Mouse (Mus musculus): ENCODE results near the gene Col23a1. TPM values are rescaled to one million over a fixed set of nuclear protein-coding genes. Genes with fewer than 3 reads are reported as not detected.

Col23a1 gene
- polyA plus RNA-seq, 1 experiment from 2014 or later = 4.0 TPM

DNA sequence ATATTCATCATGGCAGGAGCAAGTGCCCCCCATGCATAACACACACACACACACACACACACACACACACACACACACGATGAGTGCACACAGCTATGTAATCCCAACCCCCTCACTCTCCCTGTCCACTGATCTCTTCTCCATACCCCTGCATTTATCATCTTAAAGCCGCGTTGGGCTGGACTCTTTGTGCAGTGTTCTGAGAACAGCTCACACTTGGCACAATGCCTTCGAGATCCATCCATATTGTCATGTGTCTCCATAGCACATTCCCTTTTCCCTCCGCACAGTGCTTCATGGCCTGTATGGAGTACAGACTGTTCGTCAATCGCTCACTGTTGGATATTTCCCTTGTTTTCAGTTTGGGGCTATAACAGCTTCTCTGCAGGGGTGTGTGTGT, 154.9 kb downstream of the Col23a1 start:
- Histone ChIP-seq H3K27me3 (ENCODE audit: control insufficient read depth, insufficient read depth, low read length) (peaks cover 4% of the 10 kb centered on the region; the same call in 1 of the 2 replicates), H3K4me2 (ENCODE audit: low read depth, low read length) (no peak overlapping the region), H3K4me1 (ENCODE audit: control insufficient read depth, insufficient read depth, low read length) (no peaks in the 10 kb centered on the region), H3K27ac (ENCODE audit: low read length) (no peak overlapping the region), H3K4me3 (ENCODE audit: low read length) (no peak overlapping the region), H3K36me3 (ENCODE audit: control insufficient read depth, insufficient read depth) (no peaks in the 10 kb centered on the region), H3K9me3 (replicated peaks; ENCODE audit: control insufficient read depth, low read length) (no peaks in the 10 kb centered on the region), H3K9ac (ENCODE audit: low read length) (no peak overlapping the region)
- WGBS = 70% methylated on average over 7 of the region's 7 CpGs
- ATAC-seq (replicated peaks; ENCODE audit: extremely low read depth, insufficient read depth, low FRiP score) = no peak

DNA sequence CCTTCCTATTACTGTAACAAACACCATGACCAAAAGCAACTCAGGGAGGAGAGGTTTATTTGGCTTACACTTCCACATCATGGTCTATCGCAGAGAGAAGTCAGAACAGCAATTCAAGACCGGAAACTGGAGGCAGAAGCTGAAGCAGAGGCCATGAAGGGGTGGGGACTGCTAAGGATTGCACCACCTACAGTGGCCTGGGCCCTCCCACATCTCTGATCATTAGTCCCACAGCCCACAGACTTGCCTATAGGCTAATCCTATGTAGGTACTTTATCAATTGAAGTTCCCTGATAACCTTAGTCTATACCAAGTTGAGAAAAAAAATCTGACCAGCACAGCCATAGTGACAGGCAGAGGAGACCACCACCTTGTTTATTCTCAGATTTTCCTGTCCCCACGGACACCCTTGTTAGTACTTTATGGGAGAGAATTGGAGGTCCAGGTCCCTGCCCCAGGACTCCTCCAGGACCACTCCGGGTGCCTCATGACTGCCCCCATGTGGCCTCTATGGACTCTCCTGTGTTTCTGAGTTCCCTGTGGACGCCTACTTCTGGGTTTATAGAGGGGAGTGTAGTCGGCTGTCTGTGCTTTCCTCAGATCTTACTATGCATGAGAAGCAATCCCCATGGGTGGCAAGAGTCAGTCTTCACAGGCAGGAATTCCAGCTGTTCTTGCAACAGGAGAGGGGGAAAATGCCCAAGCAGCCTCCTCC, 157.1 kb downstream of the Col23a1 start:
- Histone ChIP-seq H3K9me3 (replicated peaks; ENCODE audit: control insufficient read depth, low read length) (no peaks in the 10 kb centered on the region), H3K9ac (ENCODE audit: low read length) (no peak overlapping the region), H3K4me1 (ENCODE audit: control insufficient read depth, insufficient read depth, low read length) (no peaks in the 10 kb centered on the region), H3K4me3 (ENCODE audit: low read length) (no peak overlapping the region), H3K36me3 (ENCODE audit: control insufficient read depth, insufficient read depth) (no peaks in the 10 kb centered on the region), H3K27ac (ENCODE audit: low read length) (no peak overlapping the region), H3K27me3 (ENCODE audit: control insufficient read depth, insufficient read depth, low read length) (peaks cover 6% of the 10 kb centered on the region; the same call in 1 of the 2 replicates), H3K4me2 (ENCODE audit: low read depth, low read length) (no peak overlapping the region)
- 36% methylated on average over 6 of the region's 6 CpGs for WGBS
- ATAC-seq (replicated peaks; ENCODE audit: extremely low read depth, insufficient read depth, low FRiP score) = no peak

DNA sequence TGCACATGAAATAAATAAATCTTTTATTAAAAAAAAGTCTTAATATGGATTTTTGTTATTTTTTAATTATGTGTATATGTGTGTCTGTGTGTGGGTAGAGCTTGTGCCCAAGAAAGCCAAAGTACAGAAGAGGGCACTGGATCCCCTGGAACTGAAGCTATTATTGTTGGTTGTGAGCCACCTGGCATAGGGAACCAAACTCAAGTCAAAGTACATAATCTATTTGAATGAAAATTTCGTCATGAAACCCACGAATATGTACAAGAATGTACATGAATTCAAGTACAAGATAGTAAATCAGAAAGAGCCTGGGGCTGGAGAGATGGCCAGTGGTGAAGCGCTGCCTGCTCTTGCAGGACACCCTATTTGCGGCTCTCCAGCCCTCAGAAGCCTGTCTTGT, 158.5 kb downstream of the Col23a1 start:
- Histone ChIP-seq H3K9ac (ENCODE audit: low read length) (no peak overlapping the region), H3K27ac (ENCODE audit: low read length) (no peak overlapping the region), H3K4me2 (ENCODE audit: low read depth, low read length) (no peak overlapping the region), H3K4me3 (ENCODE audit: low read length) (no peak overlapping the region), H3K4me1 (ENCODE audit: control insufficient read depth, insufficient read depth, low read length) (no peaks in the 10 kb centered on the region), H3K9me3 (replicated peaks; ENCODE audit: control insufficient read depth, low read length) (no peaks in the 10 kb centered on the region), H3K36me3 (ENCODE audit: control insufficient read depth, insufficient read depth) (no peaks in the 10 kb centered on the region), H3K27me3 (ENCODE audit: control insufficient read depth, insufficient read depth, low read length) (peaks cover 9% of the 10 kb centered on the region)
- 73% methylated on average over 4 of the region's 4 CpGs for WGBS
- no peak for ATAC-seq (replicated peaks; ENCODE audit: extremely low read depth, insufficient read depth, low FRiP score)

DNA sequence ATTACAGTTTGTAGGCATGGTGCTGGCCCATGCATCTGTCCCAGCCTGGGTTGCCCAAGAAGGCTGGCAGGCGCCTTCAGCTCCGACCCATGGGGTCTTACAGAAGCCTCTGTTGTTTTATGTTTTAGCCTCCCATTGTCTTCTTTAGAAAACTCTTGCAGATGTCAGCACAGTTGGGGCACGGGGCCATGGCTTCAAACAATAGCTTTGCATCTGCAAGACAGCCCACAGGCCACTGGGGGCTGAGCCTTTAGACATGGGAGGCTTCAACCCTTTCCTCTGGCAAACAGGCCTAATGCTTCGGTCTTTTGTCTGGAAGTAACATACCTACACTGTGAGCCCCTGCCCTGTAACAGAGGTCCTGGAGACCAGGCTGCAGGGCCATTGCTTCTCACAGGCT, 159.0 kb downstream of the Col23a1 start:
- Histone ChIP-seq H3K4me2 (ENCODE audit: low read depth, low read length) (no peak overlapping the region), H3K9me3 (replicated peaks; ENCODE audit: control insufficient read depth, low read length) (no peaks in the 10 kb centered on the region), H3K27ac (ENCODE audit: low read length) (no peak overlapping the region), H3K4me3 (ENCODE audit: low read length) (no peak overlapping the region), H3K9ac (ENCODE audit: low read length) (no peak overlapping the region), H3K27me3 (ENCODE audit: control insufficient read depth, insufficient read depth, low read length) (peaks cover 9% of the 10 kb centered on the region), H3K36me3 (ENCODE audit: control insufficient read depth, insufficient read depth) (no peaks in the 10 kb centered on the region), H3K4me1 (ENCODE audit: control insufficient read depth, insufficient read depth, low read length) (no peaks in the 10 kb centered on the region)
- no peak for ATAC-seq (replicated peaks; ENCODE audit: extremely low read depth, insufficient read depth, low FRiP score)
- WGBS = 55% methylated on average over 4 of the region's 4 CpGs

DNA sequence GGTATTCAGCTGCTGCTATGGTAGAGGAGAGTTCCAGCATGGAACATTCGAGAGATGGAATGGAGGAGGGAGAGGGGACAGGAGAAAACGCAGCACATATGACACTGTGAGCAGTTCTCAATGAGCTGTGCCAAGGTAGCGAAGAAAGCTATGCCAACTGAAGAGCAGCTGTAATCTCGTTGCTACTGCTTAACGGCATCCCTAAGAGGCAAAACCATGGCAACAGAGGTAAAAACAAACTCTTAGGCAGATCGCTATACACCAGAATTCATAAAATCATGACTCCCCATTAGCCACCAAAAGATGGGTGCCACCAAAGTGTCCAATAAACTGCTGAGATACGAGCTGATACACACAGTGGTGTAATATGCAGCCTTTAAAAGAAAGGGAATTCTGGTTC, 160.2 kb downstream of the Col23a1 start:
- Histone ChIP-seq H3K9ac (ENCODE audit: low read length) (no peak overlapping the region), H3K27ac (ENCODE audit: low read length) (no peak overlapping the region), H3K4me2 (ENCODE audit: low read depth, low read length) (no peak overlapping the region), H3K4me3 (ENCODE audit: low read length) (no peak overlapping the region), H3K36me3 (ENCODE audit: control insufficient read depth, insufficient read depth) (no peaks in the 10 kb centered on the region), H3K9me3 (replicated peaks; ENCODE audit: control insufficient read depth, low read length) (no peaks in the 10 kb centered on the region), H3K4me1 (ENCODE audit: control insufficient read depth, insufficient read depth, low read length) (no peaks in the 10 kb centered on the region), H3K27me3 (ENCODE audit: control insufficient read depth, insufficient read depth, low read length) (peaks cover 18% of the 10 kb centered on the region)
- 77% methylated on average over 7 of the region's 7 CpGs for WGBS
- no peak for ATAC-seq (replicated peaks; ENCODE audit: extremely low read depth, insufficient read depth, low FRiP score)

DNA sequence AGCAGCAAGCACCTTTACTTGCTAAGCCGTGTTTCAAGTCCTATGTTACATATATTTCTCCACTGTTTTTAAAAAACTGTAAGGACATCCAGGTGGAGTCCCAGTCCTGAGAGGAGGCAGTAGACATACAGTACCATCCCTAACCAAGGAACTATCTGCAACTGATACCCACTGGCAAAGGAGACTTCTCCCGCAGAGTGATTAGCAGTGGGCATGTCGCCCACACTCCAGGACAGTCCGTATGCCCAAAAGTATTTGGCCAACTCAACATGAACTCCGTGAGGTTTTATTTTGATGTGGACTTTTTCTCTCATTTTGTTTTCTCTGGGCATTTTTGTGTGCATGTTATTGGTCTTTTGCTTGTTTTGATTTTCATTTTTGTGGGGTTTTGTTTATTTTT, 161.6 kb downstream of the Col23a1 start:
- Histone ChIP-seq H3K27ac (ENCODE audit: low read length) (no peak overlapping the region), H3K27me3 (ENCODE audit: control insufficient read depth, insufficient read depth, low read length) (peaks cover 24% of the 10 kb centered on the region), H3K9me3 (replicated peaks; ENCODE audit: control insufficient read depth, low read length) (no peaks in the 10 kb centered on the region), H3K9ac (ENCODE audit: low read length) (no peak overlapping the region), H3K4me2 (ENCODE audit: low read depth, low read length) (no peak overlapping the region), H3K4me3 (ENCODE audit: low read length) (no peak overlapping the region), H3K4me1 (ENCODE audit: control insufficient read depth, insufficient read depth, low read length) (no peaks in the 10 kb centered on the region), H3K36me3 (ENCODE audit: control insufficient read depth, insufficient read depth) (no peaks in the 10 kb centered on the region)
- WGBS = 76% methylated on average over 5 of the region's 5 CpGs
- no peak for ATAC-seq (replicated peaks; ENCODE audit: extremely low read depth, insufficient read depth, low FRiP score)

DNA sequence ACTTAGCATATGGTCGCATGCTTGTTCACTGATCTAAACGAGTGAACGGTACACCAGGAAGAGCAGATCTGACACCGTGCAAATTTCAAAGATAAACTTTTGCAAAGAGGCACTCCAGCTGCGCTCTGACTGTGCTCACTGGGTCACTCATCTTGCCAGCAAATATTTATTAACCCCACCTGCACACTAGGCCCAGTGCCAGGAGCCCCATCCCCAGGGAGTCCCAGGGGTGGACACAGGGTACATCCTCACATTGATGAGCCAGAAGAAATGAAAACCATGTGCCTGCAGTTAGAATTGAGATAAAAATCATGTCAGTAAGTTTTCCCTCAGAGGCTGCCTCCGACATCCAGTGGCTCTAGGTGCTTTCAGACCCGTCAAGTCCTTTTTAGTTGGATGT, 162.2 kb downstream of the Col23a1 start:
- Histone ChIP-seq H3K27me3 (ENCODE audit: control insufficient read depth, insufficient read depth, low read length) (peaks cover 28% of the 10 kb centered on the region), H3K4me1 (ENCODE audit: control insufficient read depth, insufficient read depth, low read length) (no peaks in the 10 kb centered on the region), H3K9me3 (replicated peaks; ENCODE audit: control insufficient read depth, low read length) (no peaks in the 10 kb centered on the region), H3K4me2 (ENCODE audit: low read depth, low read length) (no peak overlapping the region), H3K27ac (ENCODE audit: low read length) (no peak overlapping the region), H3K9ac (ENCODE audit: low read length) (no peak overlapping the region), H3K36me3 (ENCODE audit: control insufficient read depth, insufficient read depth) (no peaks in the 10 kb centered on the region), H3K4me3 (ENCODE audit: low read length) (no peak overlapping the region)
- 53% methylated on average over 7 of the region's 7 CpGs for WGBS
- ATAC-seq (replicated peaks; ENCODE audit: extremely low read depth, insufficient read depth, low FRiP score) = no peak

DNA sequence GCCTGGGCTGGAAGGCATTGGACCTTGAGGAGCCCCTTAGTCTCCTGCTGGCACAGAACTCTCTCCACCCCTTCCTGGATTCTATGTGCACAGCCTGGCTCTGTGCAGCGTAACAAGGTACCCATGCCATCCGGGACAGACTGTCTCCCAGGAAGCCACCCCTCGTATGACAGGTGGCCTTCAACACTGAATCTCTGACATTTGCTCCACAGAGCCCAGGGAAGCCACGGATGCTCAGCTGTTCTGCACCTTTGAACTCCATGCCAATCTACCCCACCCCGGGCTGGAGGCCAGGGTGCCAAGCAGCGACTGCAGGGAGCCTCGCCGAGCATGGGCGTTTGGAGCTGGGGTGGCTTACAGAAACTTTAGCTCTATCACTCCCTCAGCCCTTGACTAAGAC, 164.0 kb downstream of the Col23a1 start:
- Histone ChIP-seq H3K4me1 (ENCODE audit: control insufficient read depth, insufficient read depth, low read length) (no peaks in the 10 kb centered on the region), H3K9ac (ENCODE audit: low read length) (no peak overlapping the region), H3K36me3 (ENCODE audit: control insufficient read depth, insufficient read depth) (no peaks in the 10 kb centered on the region), H3K27ac (ENCODE audit: low read length) (no peak overlapping the region), H3K4me2 (ENCODE audit: low read depth, low read length) (no peak overlapping the region), H3K4me3 (ENCODE audit: low read length) (no peak overlapping the region), H3K27me3 (ENCODE audit: control insufficient read depth, insufficient read depth, low read length) (peaks cover 30% of the 10 kb centered on the region), H3K9me3 (replicated peaks; ENCODE audit: control insufficient read depth, low read length) (no peaks in the 10 kb centered on the region)
- ATAC-seq (replicated peaks; ENCODE audit: extremely low read depth, insufficient read depth, low FRiP score) = no peak
- WGBS = 88% methylated on average over 9 of the region's 9 CpGs

DNA sequence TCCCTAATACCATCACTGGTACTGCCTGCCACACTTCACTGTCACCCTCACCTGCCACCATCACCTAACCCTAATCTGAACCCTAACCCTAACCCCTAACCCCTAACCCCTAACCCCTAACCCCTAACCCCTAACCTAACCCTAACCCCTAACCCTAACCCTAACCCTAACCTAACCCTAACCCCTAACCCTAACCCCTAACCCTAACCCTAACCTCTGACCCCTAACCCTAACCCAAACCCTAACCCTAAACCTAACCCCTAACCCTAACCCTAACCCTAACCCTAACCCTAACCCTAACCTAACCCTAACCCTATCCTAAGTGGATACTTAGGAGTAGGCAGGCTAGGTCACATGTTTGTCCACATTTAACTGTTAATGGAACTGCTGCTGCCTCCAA, 165.8 kb downstream of the Col23a1 start:
- H3K9me3 ChIP-seq (replicated peaks; ENCODE audit: control insufficient read depth, low read length) = 0 out of 2 replicates have a peak, but pooled peaks cover 3% of the 10 kb centered on the region
- H3K4me1 ChIP-seq (ENCODE audit: control insufficient read depth, insufficient read depth, low read length) = peaks cover 5% of the 10 kb centered on the region; the same call in 1 of the 2 replicates
- H3K4me2 ChIP-seq (ENCODE audit: low read depth, low read length) = no peak overlapping the region
- peaks cover 34% of the 10 kb centered on the region for H3K27me3 ChIP-seq (ENCODE audit: control insufficient read depth, insufficient read depth, low read length)
- H3K9ac ChIP-seq (ENCODE audit: low read length) = no peak overlapping the region
- H3K36me3 ChIP-seq (ENCODE audit: control insufficient read depth, insufficient read depth) = no peaks in the 10 kb centered on the region
- no peak overlapping the region for H3K4me3 ChIP-seq (ENCODE audit: low read length)
- ATAC-seq (replicated peaks; ENCODE audit: extremely low read depth, insufficient read depth, low FRiP score) = no peak
- H3K27ac ChIP-seq (ENCODE audit: low read length) = no peak overlapping the region
